Mouse (Mus musculus) liver, adult 2 months (tissue): Measurements from ENCODE around the gene Xpot.

ENCODE experiments used
- CTCF ChIP-seq: fragments of 200-500 bp; IDR thresholded peaks from 2 replicates; pipeline ENCODE4 v1.5.1; 2011; ENCODE audit warnings: low read depth, low read length, control low read depth
- POLR2A ChIP-seq: fragments of 200-500 bp; IDR thresholded peaks from 2 replicates; pipeline ENCODE4 v1.6.1; 2011; ENCODE audit warnings: low read length, control low read depth; ENCODE audit not compliant: insufficient read depth; ENCODE audit errors: extremely low read depth

GRCm38 (mm10) chr10:121615935-121616334 lies 10.2 kb downstream of the Xpot start:
- TF ChIP-seq POLR2A = no peak
- TF ChIP-seq CTCF = peak; percentile 40
